Mouse (Mus musculus): ENCODE data around the gene Luc7l2. TPM values are rescaled to one million over a fixed set of nuclear protein-coding genes. Genes with fewer than 3 reads are reported as not detected.

Gene Luc7l2
- polyA plus RNA-seq (2015; fragmentation: Nextera tagmentation; extraction: Ambion mirVana): 35.8 and 39.6 TPM in 2 replicates

DNA sequence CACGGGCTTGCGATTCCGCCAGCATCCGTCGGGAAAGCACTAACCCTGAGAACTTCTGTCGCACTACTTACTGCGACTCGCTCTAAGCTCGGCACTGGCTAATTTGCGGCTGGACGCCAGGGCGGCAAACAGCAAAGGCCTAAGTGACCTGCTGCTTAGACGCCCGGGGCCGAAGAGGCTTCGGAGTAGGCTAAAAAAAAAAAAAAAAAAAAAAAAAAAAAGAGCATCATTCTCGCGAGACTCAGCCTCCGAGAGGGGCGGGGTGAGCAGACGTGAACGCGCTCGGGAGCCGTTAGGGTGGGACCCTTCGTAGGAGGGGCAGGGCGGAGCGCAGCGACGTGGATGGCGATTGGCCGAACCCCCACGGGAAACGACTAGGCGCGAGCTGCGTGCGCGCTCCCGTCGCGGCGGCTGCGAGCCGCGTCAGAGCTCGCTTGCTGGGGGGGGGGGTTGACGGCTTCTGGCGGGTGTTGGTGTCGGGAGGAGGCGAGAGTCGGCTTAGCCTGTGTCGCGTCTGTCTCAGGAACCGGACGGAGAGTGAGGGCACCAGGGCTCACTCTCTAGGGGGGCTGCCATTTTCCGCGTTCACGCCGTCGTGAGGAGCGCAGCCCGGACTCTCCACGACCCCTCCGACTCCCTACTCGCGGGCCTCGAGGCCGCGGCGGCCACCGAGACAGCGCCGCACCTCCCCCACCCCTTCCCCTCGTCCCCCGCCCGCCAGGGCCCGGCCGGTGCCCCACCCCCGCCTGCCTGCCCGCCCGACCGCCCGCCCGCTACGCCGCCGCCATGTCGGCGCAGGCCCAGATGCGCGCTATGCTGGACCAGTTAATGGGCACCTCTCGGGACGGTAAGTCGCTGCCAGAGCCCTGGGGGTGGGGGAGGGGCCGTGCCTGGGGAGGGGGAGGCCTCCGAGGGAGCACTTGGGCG, at the start of gene Luc7l2:
Gene Luc7l2, plus strand, starts transcription at position 273 of the 927 bp plus-strand sequence.

GRCm38 (mm10) chr6:38533428-38534405, 17.4 kb upstream of the Luc7l2 start, which contains the start of gene Fmc1:
Gene Fmc1 (plus strand): TSS chr6:38533502.

DNA sequence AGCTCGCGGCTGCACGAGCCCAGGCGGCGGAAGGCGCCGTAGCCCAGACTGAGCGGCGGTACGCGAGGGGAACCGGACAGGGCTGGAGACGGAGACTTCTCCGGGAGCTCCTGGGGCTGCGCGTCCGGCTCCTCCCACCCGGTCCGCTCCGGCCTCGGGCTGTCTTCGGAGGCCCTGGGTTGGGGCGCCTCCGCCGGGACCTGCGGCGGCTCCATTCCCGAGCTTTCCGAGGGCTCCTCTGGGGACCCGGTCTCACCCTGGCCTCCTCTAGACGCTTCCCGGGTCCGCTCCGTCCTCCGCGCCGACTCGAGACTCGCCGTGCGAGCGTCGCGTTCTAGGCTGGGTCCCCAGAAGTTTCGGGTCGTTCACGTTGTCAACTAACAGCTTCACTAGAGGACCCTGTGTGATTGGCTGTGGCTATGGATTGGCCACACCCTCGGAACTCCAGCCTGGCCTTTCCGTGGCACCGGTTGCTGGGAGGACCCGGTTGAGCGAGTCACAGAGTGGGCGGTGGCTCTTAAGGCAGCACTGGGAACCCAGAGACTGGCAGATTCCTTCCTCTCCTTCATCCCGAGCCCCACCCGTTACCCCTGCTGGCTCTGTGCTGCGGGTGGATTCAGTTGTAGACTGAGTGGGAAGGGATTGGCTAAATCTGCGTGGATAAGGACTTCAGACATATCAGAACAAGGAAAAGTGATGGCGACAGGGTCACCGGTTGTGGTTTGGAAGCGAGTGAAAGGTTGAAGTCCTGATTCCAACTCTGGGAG, 85.9 kb downstream of the Luc7l2 start, which contains the start of gene Klrg2:
Gene Klrg2, minus strand, starts transcription at position 391 of the 767 bp plus-strand sequence.

Small RNA genes lying within 50 kb of the gene (microRNA-seq; reads per million reads assigned to microRNA genes)
- not detected for gene Mir7670

Other genes with a start within 250 kb of the Luc7l2 start
- 2.5 and 2.7 TPM in 2 replicates for gene Zc3hav1, start 196.7 kb upstream of the Luc7l2 start, polyA plus RNA-seq (2015; fragmentation: Nextera tagmentation; extraction: Ambion mirVana)
- gene Ttc26, start 169.9 kb upstream of the Luc7l2 start, polyA plus RNA-seq (2015; fragmentation: Nextera tagmentation; extraction: Ambion mirVana): 3.0 and 3.3 TPM in 2 replicates
- 15.9 and 16.3 TPM in 2 replicates for gene Ubn2, start 117.4 kb upstream of the Luc7l2 start, polyA plus RNA-seq (2015; fragmentation: Nextera tagmentation; extraction: Ambion mirVana)
- gene Fmc1, start 17.8 kb upstream of the Luc7l2 start, polyA plus RNA-seq (2015; fragmentation: Nextera tagmentation; extraction: Ambion mirVana): 267 and 293 TPM in 2 replicates
- 0.30 and 0.45 TPM in 2 replicates for gene Klrg2, start 85.9 kb downstream of the Luc7l2 start, polyA plus RNA-seq (2015; fragmentation: Nextera tagmentation; extraction: Ambion mirVana)
- gene Clec2l, start 111.7 kb downstream of the Luc7l2 start, polyA plus RNA-seq (2015; fragmentation: Nextera tagmentation; extraction: Ambion mirVana): 81.9 and 108 TPM in 2 replicates